Mouse (Mus musculus) embryonic facial prominence, embryonic 10.5 days (tissue): ENCODE data around the gene Kif19a. TPM values are rescaled to one million over a fixed set of nuclear protein-coding genes. Genes with fewer than 3 reads are reported as not detected.

Experiments used
- DNase-seq: peaks from one replicate; pipeline ENCODE4 v3.0.0-alpha.2; 2017; ENCODE audit warnings: low spot score
- H3K27ac ChIP-seq: fragments of 300-500 bp; sonication (generic); replicated peaks from 2 replicates; pipeline ENCODE4 v1.5.1; 2016; ENCODE audit warnings: mild to moderate bottlenecking
- H3K27me3 ChIP-seq: fragments of 300-500 bp; sonication (generic); replicated peaks from 2 replicates; pipeline ENCODE4 v1.6.1; 2016; ENCODE audit warnings: low read depth, mild to moderate bottlenecking; ENCODE audit not compliant: poor library complexity, severe bottlenecking
- H3K36me3 ChIP-seq: fragments of 300-500 bp; sonication (generic); replicated peaks from 2 replicates; pipeline ENCODE4 v1.6.1; 2016; ENCODE audit warnings: mild to moderate bottlenecking, moderate library complexity
- H3K4me1 ChIP-seq: fragments of 300-500 bp; sonication (generic); 2 replicates; pipeline ENCODE4 v1.6.1; 2016
- H3K4me3 ChIP-seq: fragments of 300-500 bp; sonication (generic); 2 replicates; pipeline ENCODE4 v1.5.1; 2016; ENCODE audit warnings: mild to moderate bottlenecking, moderate library complexity
- H3K9me3 ChIP-seq: fragments of 300-500 bp; sonication (generic); 2 replicates; pipeline ENCODE4 v1.6.1; 2016; ENCODE audit warnings: mild to moderate bottlenecking
- WGBS: fragments of 180-500 bp; shearing (Covaris S2); methylation state at CpG from one replicate; pipeline ENCODE4 v1.1.7; 2016; 5-methylcytosine and 5-hydroxymethylcytosine counted together
- polyA plus RNA-seq: library from polyadenylated mRNA; unstranded; fragments of >200 nt; fragmentation: Nextera tagmentation; extraction: Ambion mirVana; gene quantifications from 2 replicates; pipeline ENCODE4 v1.2.1, GENCODE M21; 2016

The Kif19a gene
- polyA plus RNA-seq, 1 experiment from 2014 or later: 1.3 TPM

GRCm38 (mm10) chr11:114789061-114789714 is 24.0 kb downstream of the Kif19a start:
- 10% methylated on average over 30 of the region's 30 CpGs for WGBS
- peak; percentile 92 for DNase-seq
- peak overlapping the region; percentile 44 for H3K4me3 ChIP-seq
- peaks cover 60% of the 10 kb centered on the region for H3K4me1 ChIP-seq
- peaks cover 100% of the 10 kb centered on the region for H3K27me3 ChIP-seq
- H3K9me3 ChIP-seq: no peaks in the 10 kb centered on the region
- no peak overlapping the region for H3K27ac ChIP-seq
- no peaks in the 10 kb centered on the region for H3K36me3 ChIP-seq

GRCm38 (mm10) chr11:114789716-114790115 is 24.5 kb downstream of the Kif19a start:
- no peak for DNase-seq
- Histone ChIP-seq H3K36me3 (no peaks in the 10 kb centered on the region), H3K27me3 (peaks cover 100% of the 10 kb centered on the region), H3K9me3 (no peaks in the 10 kb centered on the region), H3K4me3 (peak overlapping the region; percentile 44), H3K27ac (no peak overlapping the region), H3K4me1 (peaks cover 65% of the 10 kb centered on the region)
- WGBS: 51% methylated on average over 9 of the region's 9 CpGs

- DNase-seq: no peak
- 64% methylated on average over 12 of the region's 12 CpGs for WGBS
- Histone ChIP-seq H3K4me3 (no peak overlapping the region), H3K36me3 (no peaks in the 10 kb centered on the region), H3K9me3 (no peaks in the 10 kb centered on the region), H3K27me3 (peaks cover 100% of the 10 kb centered on the region), H3K27ac (no peak overlapping the region), H3K4me1 (peaks cover 70% of the 10 kb centered on the region)
Measured at GRCm38 (mm10) chr11:114790171-114790570, 25.0 kb downstream of the Kif19a start.

GRCm38 (mm10) chr11:114790841-114791240 is 25.7 kb downstream of the Kif19a start:
- H3K27ac ChIP-seq: no peak overlapping the region
- H3K4me1 ChIP-seq: peaks cover 76% of the 10 kb centered on the region
- H3K27me3 ChIP-seq: peaks cover 94% of the 10 kb centered on the region
- H3K36me3 ChIP-seq: no peaks in the 10 kb centered on the region
- peak overlapping the region; percentile 63; the same call in 1 of the 2 replicates for H3K4me3 ChIP-seq
- H3K9me3 ChIP-seq: no peaks in the 10 kb centered on the region
- 27% methylated on average over 4 of the region's 4 CpGs for WGBS
- DNase-seq: no peak

GRCm38 (mm10) chr11:114791351-114791889 is 26.2 kb downstream of the Kif19a start:
- no peaks in the 10 kb centered on the region for H3K36me3 ChIP-seq
- H3K27ac ChIP-seq: peak overlapping the region; percentile 48; the same call in 1 of the 2 replicates
- peak; percentile 56 for DNase-seq
- no peaks in the 10 kb centered on the region for H3K9me3 ChIP-seq
- peak overlapping the region; percentile 63 for H3K4me3 ChIP-seq
- peaks cover 88% of the 10 kb centered on the region for H3K27me3 ChIP-seq
- 3% methylated on average over 50 of the region's 50 CpGs for WGBS
- H3K4me1 ChIP-seq: peaks cover 77% of the 10 kb centered on the region

GRCm38 (mm10) chr11:114791891-114792411 is 26.8 kb downstream of the Kif19a start:
- Histone ChIP-seq H3K27ac (peak overlapping the region; percentile 48; the same call in 1 of the 2 replicates), H3K4me1 (peaks cover 78% of the 10 kb centered on the region), H3K9me3 (no peaks in the 10 kb centered on the region), H3K27me3 (peaks cover 83% of the 10 kb centered on the region), H3K36me3 (no peaks in the 10 kb centered on the region), H3K4me3 (peak overlapping the region; percentile 63)
- peak; percentile 66 for DNase-seq
- 2% methylated on average over 59 of the region's 59 CpGs for WGBS

GRCm38 (mm10) chr11:114792931-114793494 is 27.8 kb downstream of the Kif19a start:
- peaks cover 79% of the 10 kb centered on the region for H3K4me1 ChIP-seq
- no peaks in the 10 kb centered on the region for H3K9me3 ChIP-seq
- H3K27ac ChIP-seq: peak overlapping the region; percentile 54; the same call in 1 of the 2 replicates
- 46% methylated on average over 5 of the region's 5 CpGs for WGBS
- H3K27me3 ChIP-seq: peaks cover 72% of the 10 kb centered on the region
- peak overlapping the region; percentile 63 for H3K4me3 ChIP-seq
- H3K36me3 ChIP-seq: no peaks in the 10 kb centered on the region
- no peak for DNase-seq

GRCm38 (mm10) chr11:114793868-114794545 is 28.8 kb downstream of the Kif19a start:
- peaks cover 62% of the 10 kb centered on the region for H3K27me3 ChIP-seq
- no peaks in the 10 kb centered on the region for H3K9me3 ChIP-seq
- DNase-seq: no peak
- peak overlapping the region; percentile 80 for H3K27ac ChIP-seq
- 75% methylated on average over 19 of the region's 19 CpGs for WGBS
- no peaks in the 10 kb centered on the region for H3K36me3 ChIP-seq
- peak overlapping the region; percentile 63 for H3K4me3 ChIP-seq
- peaks cover 75% of the 10 kb centered on the region for H3K4me1 ChIP-seq

- Histone ChIP-seq H3K36me3 (no peaks in the 10 kb centered on the region), H3K27me3 (peaks cover 55% of the 10 kb centered on the region), H3K27ac (peak overlapping the region; percentile 80), H3K4me1 (peaks cover 68% of the 10 kb centered on the region), H3K4me3 (peak overlapping the region; percentile 63), H3K9me3 (no peaks in the 10 kb centered on the region)
- 38% methylated on average over 4 of the region's 4 CpGs for WGBS
- no peak for DNase-seq
Measured at GRCm38 (mm10) chr11:114794691-114795090, 29.5 kb downstream of the Kif19a start.

GRCm38 (mm10) chr11:114795231-114795746 is 30.1 kb downstream of the Kif19a start:
- Histone ChIP-seq H3K9me3 (no peaks in the 10 kb centered on the region), H3K4me3 (peak overlapping the region; percentile 63), H3K4me1 (peaks cover 64% of the 10 kb centered on the region), H3K27ac (peak overlapping the region; percentile 80), H3K36me3 (no peaks in the 10 kb centered on the region), H3K27me3 (peaks cover 49% of the 10 kb centered on the region)
- under 1% methylated on average over 7 of the region's 7 CpGs for WGBS
- peak; percentile 80 for DNase-seq

GRCm38 (mm10) chr11:114795848-114796322 is 30.7 kb downstream of the Kif19a start, which contains the start of gene Btbd17:
Btbd17 (minus strand) TSS chr11:114795945.
- WGBS: 6% methylated on average over 4 of the region's 4 CpGs
- DNase-seq: peak; percentile 65
- no peaks in the 10 kb centered on the region for H3K36me3 ChIP-seq
- H3K4me3 ChIP-seq: peak within 1 kb of the TSS; percentile 63
- peaks cover 60% of the 10 kb centered on the region for H3K4me1 ChIP-seq
- H3K9me3 ChIP-seq: no peaks in the 10 kb centered on the region
- peak within 1 kb of the TSS; percentile 80 for H3K27ac ChIP-seq
- peaks cover 43% of the 10 kb centered on the region for H3K27me3 ChIP-seq

GRCm38 (mm10) chr11:114797176-114797575 is 32.0 kb downstream of the Kif19a start:
- Histone ChIP-seq H3K9me3 (no peaks in the 10 kb centered on the region), H3K36me3 (no peaks in the 10 kb centered on the region), H3K27me3 (peaks cover 30% of the 10 kb centered on the region), H3K27ac (no peak overlapping the region), H3K4me1 (peaks cover 47% of the 10 kb centered on the region), H3K4me3 (no peak overlapping the region)
- 90% methylated on average over 7 of the region's 7 CpGs for WGBS
- DNase-seq: no peak
